Mouse (Mus musculus) B cell, adult 2 months (primary cell): Measurements from ENCODE around the gene Rasgrp4.
"Not testable (repeated sequence)": the region's sequence is repeated elsewhere in the genome, so short reads cannot be mapped to it uniquely, and the experiment has no call there.

Experiments used
- DNase-seq, 2 experiments: peaks; one replicate each; pipeline ENCODE4 v3.0.0; 2022

The Rasgrp4 gene

GRCm38 (mm10) chr7:29134693-29135386, at the start of gene Rasgrp4:
TSS of gene Rasgrp4 (plus strand) at chr7:29134851.
- DNase-seq = peak; percentile 71 to 75

- no peak for DNase-seq
Observed at GRCm38 (mm10) chr7:29085981-29086380, 48.7 kb upstream of the Rasgrp4 start.

GRCm38 (mm10) chr7:29086902-29087301, 47.7 kb upstream of the Rasgrp4 start:
- DNase-seq = no peak

DNA sequence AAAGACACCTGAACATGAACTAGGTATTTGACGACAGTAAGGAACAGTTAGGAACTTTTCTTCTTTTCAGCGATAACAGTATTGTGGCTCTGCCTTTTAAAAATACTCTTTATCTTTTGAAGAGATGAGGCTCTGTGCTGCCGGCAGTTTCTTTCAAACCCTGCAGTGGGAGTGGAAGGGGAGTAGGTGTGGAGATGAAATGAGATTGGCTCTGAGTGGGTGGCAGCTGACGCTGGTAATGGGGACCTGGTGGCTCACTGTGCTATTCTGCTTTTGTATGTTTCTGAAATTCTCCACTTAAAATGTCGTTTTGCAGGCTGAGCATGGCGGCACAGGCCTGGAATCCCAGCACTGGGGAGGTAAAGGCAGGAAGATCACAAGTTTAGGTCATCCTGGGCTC, 45.8 kb upstream of the Rasgrp4 start:
- no peak for DNase-seq

GRCm38 (mm10) chr7:29097131-29097530, 37.5 kb upstream of the Rasgrp4 start:
- DNase-seq = no peak

GRCm38 (mm10) chr7:29101286-29102017, 33.2 kb upstream of the Rasgrp4 start:
- no peak for DNase-seq

DNA sequence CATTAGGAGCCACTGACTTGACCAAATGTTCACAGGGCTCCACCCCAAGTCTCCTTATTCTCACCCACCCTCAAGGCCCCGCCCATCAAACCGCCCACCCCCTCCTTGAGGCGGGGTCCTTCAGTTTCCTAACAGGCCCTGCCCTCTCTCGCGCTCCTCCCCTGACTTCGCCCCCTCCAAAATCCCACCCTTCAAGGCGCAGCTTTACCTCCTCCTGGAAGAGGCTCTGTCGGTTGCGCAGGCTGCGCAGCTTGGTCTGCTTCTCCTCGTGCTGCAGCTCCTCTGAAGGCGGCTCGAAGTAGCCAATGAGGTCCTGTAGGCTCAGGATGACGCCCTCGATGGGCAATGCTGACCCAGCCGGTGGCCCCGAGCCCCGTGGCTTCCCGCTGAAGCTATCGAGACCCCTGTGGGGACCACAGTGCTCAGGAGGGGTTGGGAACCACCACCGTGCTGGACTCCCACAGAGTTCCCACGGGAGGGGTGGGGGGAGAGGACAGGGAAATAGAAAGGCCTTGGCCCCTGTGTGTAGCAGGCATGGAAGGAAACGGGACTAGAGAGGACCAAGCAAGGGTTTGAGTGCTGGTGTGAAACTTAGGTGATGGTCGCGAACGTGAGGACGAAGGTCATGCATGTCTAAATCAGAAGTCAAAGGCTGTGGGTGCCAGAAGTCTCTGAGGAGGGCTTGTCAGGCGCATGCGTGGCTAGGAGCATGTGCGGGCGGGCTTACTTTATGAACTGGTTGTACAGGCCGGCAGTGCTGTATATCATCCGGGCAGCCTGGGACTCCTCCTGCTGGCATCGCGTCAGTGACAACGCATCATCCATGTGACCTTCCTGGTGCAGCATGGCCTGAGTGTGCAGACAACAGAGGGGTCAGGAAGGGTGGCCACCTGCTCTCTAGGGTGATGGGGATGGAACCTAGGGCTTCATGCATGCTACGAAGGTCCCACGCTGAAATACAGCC, 25.4 kb upstream of the Rasgrp4 start:
- DNase-seq = no peak

DNA sequence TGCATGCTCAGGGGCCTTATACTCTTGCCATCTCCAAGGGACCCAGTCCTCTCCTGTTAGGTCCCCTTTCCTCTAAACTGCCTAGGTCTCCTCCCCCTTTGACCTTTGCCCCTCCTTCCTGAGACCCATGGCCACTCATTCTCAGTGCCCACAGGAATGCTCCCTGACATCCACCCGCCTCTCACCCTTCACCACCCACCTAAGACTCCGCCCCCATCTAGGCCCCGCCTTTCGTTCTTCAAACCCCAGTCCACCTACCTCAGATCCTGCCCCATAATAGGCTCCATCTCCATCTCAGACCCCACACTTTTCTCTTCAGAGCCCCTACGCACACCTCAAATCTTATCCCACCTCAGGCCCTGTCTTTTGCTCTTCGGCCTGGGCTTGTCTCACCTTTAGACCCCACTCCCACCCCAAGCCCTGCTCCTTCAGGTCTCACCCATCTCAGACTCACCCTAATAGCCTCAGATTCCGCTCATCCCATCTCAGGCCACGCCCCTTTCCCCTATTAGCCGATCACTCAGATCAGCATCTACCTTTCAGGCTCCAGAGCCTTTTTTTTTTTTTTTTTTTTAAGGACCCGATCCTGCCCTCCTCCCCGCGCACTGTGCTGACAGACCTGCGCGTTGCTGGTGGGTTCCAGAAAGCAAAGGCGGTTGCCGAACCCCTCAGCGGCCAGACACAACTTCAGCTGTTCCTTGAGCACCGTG, 16.4 kb upstream of the Rasgrp4 start:
- no peak for DNase-seq

DNA sequence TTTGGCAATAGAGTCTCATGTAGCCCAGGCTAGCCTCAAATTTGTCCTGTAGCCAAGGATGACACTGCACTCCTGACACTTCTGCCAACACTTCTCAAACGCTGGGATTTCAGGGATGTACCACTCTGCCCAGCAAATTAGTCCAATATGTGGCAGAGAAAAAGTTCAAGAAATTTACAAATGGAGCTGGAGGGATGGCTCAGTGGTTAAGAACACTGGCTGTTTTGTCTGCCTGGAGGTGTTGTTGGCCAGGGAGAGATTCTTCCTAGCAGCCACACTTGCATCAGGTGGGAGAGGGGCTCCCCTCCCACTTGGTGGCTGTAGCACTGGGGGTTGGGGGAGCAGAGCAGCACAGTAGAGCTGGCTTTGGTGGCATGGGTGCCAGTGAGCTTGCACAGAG, 15.1 kb upstream of the Rasgrp4 start:
- DNase-seq = no peak

GRCm38 (mm10) chr7:29122821-29123220, 11.8 kb upstream of the Rasgrp4 start:
- no peak for DNase-seq

DNA sequence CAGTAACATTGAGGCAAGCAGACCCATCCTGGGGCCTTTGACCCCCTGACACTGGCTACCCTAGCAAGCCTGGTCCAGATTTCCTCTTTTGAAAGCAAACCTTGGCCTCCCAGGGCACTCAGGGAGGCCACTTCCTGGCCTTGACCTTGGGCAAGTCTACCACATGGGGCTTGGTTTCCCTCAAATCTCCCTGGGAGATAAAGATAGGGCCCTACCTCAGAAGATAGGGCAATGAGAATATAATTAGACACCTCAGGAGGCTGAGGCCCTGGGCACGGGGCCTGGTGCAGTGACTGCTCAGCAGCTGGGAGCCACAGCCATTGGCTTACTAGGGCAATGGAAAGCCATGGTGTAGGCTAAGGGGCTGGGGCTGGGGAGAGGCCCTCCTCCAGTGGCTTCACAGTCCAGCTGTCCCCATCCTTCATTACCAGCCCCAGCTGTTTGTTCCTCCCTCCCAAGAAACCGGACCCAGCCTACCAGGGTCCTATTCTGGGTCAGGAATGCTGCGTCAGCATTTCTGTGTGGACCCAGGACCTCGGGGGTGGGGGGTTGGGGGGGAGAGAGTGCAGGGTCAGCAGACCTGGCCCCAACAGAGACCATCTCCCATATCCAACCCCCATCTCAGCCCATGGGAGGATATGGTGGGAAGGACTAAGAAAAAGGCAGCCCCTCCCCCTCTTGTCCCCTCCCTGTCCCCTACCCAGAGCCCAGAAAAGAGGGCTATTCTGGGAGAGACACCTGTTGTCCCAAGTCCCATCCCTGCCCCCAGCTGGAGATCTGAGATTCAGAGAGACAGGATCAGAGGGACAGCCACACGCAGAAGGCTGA, 10.9 kb upstream of the Rasgrp4 start:
- no peak for DNase-seq

GRCm38 (mm10) chr7:29124970-29125369, 9.7 kb upstream of the Rasgrp4 start, which contains the start of gene Ryr1:
TSS of gene Ryr1 (minus strand) at chr7:29125179.
- DNase-seq = peak; percentile 51 to 55

GRCm38 (mm10) chr7:29126173-29126915, 8.3 kb upstream of the Rasgrp4 start:
- peak; percentile 87 to 90 for DNase-seq

- peak in 1 of 2 experiments; percentile 24 for DNase-seq
Observed at GRCm38 (mm10) chr7:29128725-29129124, 5.9 kb upstream of the Rasgrp4 start.

GRCm38 (mm10) chr7:29134230-29134629, 421 bp upstream of the Rasgrp4 start:
- no peak for DNase-seq

GRCm38 (mm10) chr7:29137429-29137828, 2.8 kb downstream of the Rasgrp4 start:
- DNase-seq = no peak

GRCm38 (mm10) chr7:29139237-29139636, 4.6 kb downstream of the Rasgrp4 start:
- not testable (repeated sequence) for DNase-seq

GRCm38 (mm10) chr7:29141416-29141815, 6.8 kb downstream of the Rasgrp4 start:
- DNase-seq = no peak

DNA sequence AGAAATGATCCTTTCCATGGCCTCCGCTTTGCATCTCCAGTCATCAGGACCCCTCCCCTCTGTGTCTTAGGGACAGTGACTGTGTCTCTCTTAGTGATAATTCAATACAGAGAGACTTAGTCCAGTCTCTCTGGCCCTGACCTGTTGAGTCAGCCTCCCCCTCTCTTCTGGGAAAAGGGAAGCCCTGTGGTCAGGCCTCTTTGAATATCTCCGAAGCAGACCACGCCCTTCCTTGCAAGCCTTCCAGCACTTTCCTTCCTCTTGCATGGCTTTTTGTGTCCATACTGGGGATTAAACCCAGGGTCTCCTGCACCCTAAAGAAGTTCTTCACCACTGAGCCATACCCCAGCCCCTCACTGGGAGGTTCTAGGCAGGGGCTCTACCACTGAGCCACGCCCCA, 9.4 kb downstream of the Rasgrp4 start:
- DNase-seq = no peak

- DNase-seq = no peak
Observed at GRCm38 (mm10) chr7:29146625-29147367, 12.1 kb downstream of the Rasgrp4 start.
